Mouse (Mus musculus) stomach, postnatal 0 days (tissue): ENCODE measurements around the gene Cfap43. TPM values are rescaled to one million over a fixed set of nuclear protein-coding genes. Genes with fewer than 3 reads are reported as not detected.

Source experiments
- ATAC-seq: fragments of 200-750 bp; cut with Nextera tagmentation; 2 replicates; pipeline ENCODE4 v1.8.0; 2017; ENCODE audit not compliant: low FRiP score, low TSS enrichment
- DNase-seq: peaks from one replicate; pipeline ENCODE4 v3.0.0-alpha.2; 2016; ENCODE audit warnings: low spot score
- H3K27ac ChIP-seq: fragments of 300-500 bp; sonication (generic); replicated peaks from 2 replicates; pipeline ENCODE4 v1.5.1; 2014; ENCODE audit warnings: mild to moderate bottlenecking, control low read depth
- H3K27me3 ChIP-seq: fragments of 300-500 bp; sonication (generic); 2 replicates; pipeline ENCODE4 v1.6.1; 2014; ENCODE audit warnings: low read length; ENCODE audit not compliant: control insufficient read depth, insufficient read depth
- H3K36me3 ChIP-seq: fragments of 300-500 bp; sonication (generic); 2 replicates; pipeline ENCODE4 v1.6.1; 2014; ENCODE audit warnings: low read length, mixed read lengths; ENCODE audit not compliant: control insufficient read depth, insufficient read depth
- H3K4me1 ChIP-seq: fragments of 300-500 bp; sonication (generic); replicated peaks from 2 replicates; pipeline ENCODE4 v1.6.1; 2014; ENCODE audit warnings: antibody characterized with exemption; ENCODE audit not compliant: control insufficient read depth, insufficient read depth
- H3K4me2 ChIP-seq: fragments of 300-500 bp; sonication (generic); replicated peaks from 2 replicates; pipeline ENCODE4 v1.6.1; 2014; ENCODE audit warnings: low read depth, mild to moderate bottlenecking, control low read depth, moderate library complexity
- H3K4me3 ChIP-seq: fragments of 300-500 bp; sonication (generic); 2 replicates; pipeline ENCODE4 v1.5.1; 2014; ENCODE audit warnings: low read depth, low read length, control low read depth
- H3K9ac ChIP-seq: fragments of 300-500 bp; sonication (generic); 2 replicates; pipeline ENCODE4 v1.6.1; 2014; ENCODE audit warnings: mild to moderate bottlenecking, low read length, control low read depth, mixed read lengths
- H3K9me3 ChIP-seq: fragments of 300-500 bp; sonication (generic); 2 replicates; pipeline ENCODE4 v1.6.1; 2016; ENCODE audit warnings: low read length; ENCODE audit not compliant: control insufficient read depth
- CTCF ChIP-seq: IDR thresholded peaks from 2 replicates; pipeline ENCODE4 v1.5.1; 2016; ENCODE audit warnings: antibody characterized with exemption, low read depth, mild to moderate bottlenecking, moderate library complexity
- EP300 ChIP-seq: optimal IDR thresholded peaks from 2 replicates; pipeline ENCODE3; 2016; ENCODE audit warnings: antibody characterized with exemption
- WGBS: fragments of 180-500 bp; shearing (Covaris S2); extraction: QIAGEN DNeasy Blood & Tissue Kit; methylation state at CpG from one replicate; pipeline ENCODE4 v1.1.7; 2014; 5-methylcytosine and 5-hydroxymethylcytosine counted together
- polyA plus RNA-seq: library from polyadenylated mRNA; unstranded; fragments of >200 nt; fragmentation: Nextera tagmentation; extraction: Ambion mirVana; gene quantifications from 2 replicates; pipeline ENCODE4 v1.2.1, GENCODE M21; 2015

The Cfap43 gene
- polyA plus RNA-seq, 1 experiment from 2014 or later, result 0.51 TPM

- H3K36me3 ChIP-seq, result no peaks in the 10 kb centered on the region
- no peak for DNase-seq
- H3K27ac ChIP-seq, result no peak overlapping the region
- H3K4me1 ChIP-seq, result peaks cover 6% of the 10 kb centered on the region
- ATAC-seq, result no peak
- no peak overlapping the region for H3K9ac ChIP-seq
- H3K4me2 ChIP-seq, result no peak overlapping the region
- H3K27me3 ChIP-seq, result no peaks in the 10 kb centered on the region
- WGBS, result 88% methylated on average over 10 of the region's 10 CpGs
- H3K4me3 ChIP-seq, result no peak overlapping the region
- H3K9me3 ChIP-seq, result no peaks in the 10 kb centered on the region
- TF ChIP-seq CTCF, result no peak
- no peak for TF ChIP-seq EP300
These were observed 31.7 kb downstream of the Cfap43 start for GRCm38 (mm10) chr19:47887417-47887816.

- H3K36me3 ChIP-seq, result no peaks in the 10 kb centered on the region
- ATAC-seq (0 out of 2 replicates have a peak, but pooled peaks have one; percentile 30), DNase-seq (no peak)
- H3K27ac ChIP-seq, result no peak overlapping the region
- H3K4me3 ChIP-seq, result no peak overlapping the region
- H3K9me3 ChIP-seq, result no peaks in the 10 kb centered on the region
- 49% methylated on average over 7 of the region's 7 CpGs for WGBS
- H3K4me2 ChIP-seq, result no peak overlapping the region
- H3K27me3 ChIP-seq, result no peaks in the 10 kb centered on the region
- no peak overlapping the region for H3K9ac ChIP-seq
- peaks cover 3% of the 10 kb centered on the region; the same call in 1 of the 2 replicates for H3K4me1 ChIP-seq
- TF ChIP-seq CTCF, result 0 out of 2 replicates have a peak, but pooled peaks have one; percentile 23
- TF ChIP-seq EP300, result no peak
These were observed 32.5 kb downstream of the Cfap43 start for GRCm38 (mm10) chr19:47886617-47887016.

- Histone ChIP-seq H3K36me3 (no peaks in the 10 kb centered on the region), H3K27ac (no peak overlapping the region), H3K9ac (no peak overlapping the region), H3K4me3 (no peak overlapping the region), H3K4me1 (no peaks in the 10 kb centered on the region), H3K4me2 (no peak overlapping the region), H3K9me3 (no peaks in the 10 kb centered on the region), H3K27me3 (no peaks in the 10 kb centered on the region)
- TF ChIP-seq EP300 (no peak), CTCF (no peak)
- DNase-seq (no peak), ATAC-seq (no peak)
- 82% methylated on average over 11 of the region's 11 CpGs for WGBS
These were observed 33.2 kb downstream of the Cfap43 start for GRCm38 (mm10) chr19:47885886-47886285.

- H3K36me3 ChIP-seq, result no peaks in the 10 kb centered on the region
- no peak for DNase-seq
- WGBS, result 48% methylated on average over 7 of the region's 7 CpGs
These were observed 33.8 kb downstream of the Cfap43 start for GRCm38 (mm10) chr19:47885191-47885743.

GRCm38 (mm10) chr19:47884296-47885085, 34.6 kb downstream of the Cfap43 start:
- no peak for ATAC-seq

More at GRCm38 (mm10) chr19:47885191-47885743, 33.8 kb downstream of the Cfap43 start:
- H3K9ac ChIP-seq, result no peak overlapping the region
- H3K4me2 ChIP-seq, result no peak overlapping the region
- no peak for TF ChIP-seq CTCF
- TF ChIP-seq EP300, result no peak
- no peaks in the 10 kb centered on the region for H3K27me3 ChIP-seq
- no peak overlapping the region for H3K27ac ChIP-seq
- no peak for ATAC-seq
- H3K4me1 ChIP-seq, result no peaks in the 10 kb centered on the region
- no peak overlapping the region for H3K4me3 ChIP-seq
- no peaks in the 10 kb centered on the region for H3K9me3 ChIP-seq

GRCm38 (mm10) chr19:47882882-47883254, 36.2 kb downstream of the Cfap43 start:
- TF ChIP-seq EP300 (no peak), CTCF (no peak)
- Histone ChIP-seq H3K27me3 (no peaks in the 10 kb centered on the region), H3K4me1 (no peaks in the 10 kb centered on the region), H3K9me3 (no peaks in the 10 kb centered on the region), H3K4me3 (no peak overlapping the region), H3K36me3 (no peaks in the 10 kb centered on the region), H3K9ac (no peak overlapping the region), H3K27ac (no peak overlapping the region), H3K4me2 (no peak overlapping the region)
- DNase-seq (no peak), ATAC-seq (no peak)
- WGBS, result 59% methylated on average over 9 of the region's 9 CpGs

More at GRCm38 (mm10) chr19:47884296-47885085, 34.6 kb downstream of the Cfap43 start:
- H3K9me3 ChIP-seq, result no peaks in the 10 kb centered on the region
- H3K27ac ChIP-seq, result no peak overlapping the region
- no peak overlapping the region for H3K4me2 ChIP-seq
- 65% methylated on average over 13 of the region's 13 CpGs for WGBS
- TF ChIP-seq CTCF (no peak), EP300 (no peak)
- H3K36me3 ChIP-seq, result no peaks in the 10 kb centered on the region
- H3K4me1 ChIP-seq, result no peaks in the 10 kb centered on the region
- no peak overlapping the region for H3K4me3 ChIP-seq
- no peaks in the 10 kb centered on the region for H3K27me3 ChIP-seq
- DNase-seq, result no peak
- no peak overlapping the region for H3K9ac ChIP-seq
